Mouse (Mus musculus) bone marrow macrophage, adult 2 months (primary cell): Measurements from ENCODE around the gene Gm21981. TPM values are rescaled to one million over a fixed set of nuclear protein-coding genes. Genes with fewer than 3 reads are reported as not detected.
"Not testable (repeated sequence)": the region's sequence is repeated elsewhere in the genome, so short reads cannot be mapped to it uniquely, and the experiment has no call there.

ENCODE experiments used
- H3K27ac ChIP-seq: 2 replicates; pipeline ENCODE4 v1.5.1; 2012; ENCODE audit warnings: low read depth, low read length; ENCODE audit not compliant: insufficient read depth
- H3K4me1 ChIP-seq: 2 replicates; pipeline ENCODE4 v1.6.1; 2012; ENCODE audit warnings: low read length; ENCODE audit not compliant: control insufficient read depth, insufficient read depth
- H3K4me3 ChIP-seq: 2 replicates; pipeline ENCODE4 v1.5.1; 2012; ENCODE audit warnings: mild to moderate bottlenecking, low read length, moderate library complexity; ENCODE audit not compliant: insufficient read depth
- CTCF ChIP-seq: IDR thresholded peaks from 2 replicates; pipeline ENCODE4 v1.5.1; 2012; ENCODE audit warnings: low read depth, mild to moderate bottlenecking, low read length, moderate library complexity
- POLR2A ChIP-seq: IDR thresholded peaks from 2 replicates; pipeline ENCODE4 v1.6.1; 2012; ENCODE audit warnings: mild to moderate bottlenecking, low read depth, low read length, borderline replicate concordance
- polyA plus RNA-seq: library from polyadenylated mRNA; stranded (reverse); fragments of >200 nt; gene quantifications from 2 replicates; pipeline ENCODE4 v1.2.4, GENCODE M21; 2012; ENCODE audit not compliant: missing spikeins, insufficient read depth, insufficient read length

The Gm21981 gene
- polyA plus RNA-seq, 1 experiment = 0.58 TPM

- TF ChIP-seq POLR2A (no peak), CTCF (no peak)
- Histone ChIP-seq H3K4me3 (peak overlapping the region; percentile 45), H3K4me1 (peaks cover 17% of the 10 kb centered on the region), H3K27ac (no peak overlapping the region)
Observed at GRCm38 (mm10) chr17:47672311-47673111, 21.7 kb downstream of the Gm21981 start.

GRCm38 (mm10) chr17:47671988-47672310 is 22.3 kb downstream of the Gm21981 start:
- peak overlapping the region; percentile 45 for H3K4me3 ChIP-seq
- TF ChIP-seq CTCF = no peak
- TF ChIP-seq POLR2A = no peak
- H3K27ac ChIP-seq = no peak overlapping the region
- H3K4me1 ChIP-seq = peaks cover 13% of the 10 kb centered on the region

- Histone ChIP-seq H3K4me1 (peaks cover 21% of the 10 kb centered on the region), H3K27ac (no peak overlapping the region), H3K4me3 (no peak overlapping the region)
- no peak for TF ChIP-seq POLR2A
- no peak for TF ChIP-seq CTCF
Observed at GRCm38 (mm10) chr17:47669166-47669565, 25.1 kb downstream of the Gm21981 start.

- no peak for TF ChIP-seq CTCF
- TF ChIP-seq POLR2A = no peak
Observed at GRCm38 (mm10) chr17:47664474-47664873, 29.8 kb downstream of the Gm21981 start.

GRCm38 (mm10) chr17:47663009-47663713 is 31.1 kb downstream of the Gm21981 start:
- no peak overlapping the region for H3K4me3 ChIP-seq
- H3K4me1 ChIP-seq = peaks cover 34% of the 10 kb centered on the region
- TF ChIP-seq CTCF = no peak
- TF ChIP-seq POLR2A = no peak
- H3K27ac ChIP-seq = no peak overlapping the region

More at GRCm38 (mm10) chr17:47664474-47664873, 29.8 kb downstream of the Gm21981 start:
- Histone ChIP-seq H3K27ac (no peak overlapping the region), H3K4me1 (peaks cover 27% of the 10 kb centered on the region), H3K4me3 (no peak overlapping the region)

GRCm38 (mm10) chr17:47658741-47659243 is 35.5 kb downstream of the Gm21981 start:
- Histone ChIP-seq H3K4me3 (no peak overlapping the region), H3K4me1 (peaks cover 35% of the 10 kb centered on the region), H3K27ac (peak overlapping the region; percentile 94)
- TF ChIP-seq POLR2A = no peak
- TF ChIP-seq CTCF = no peak

- H3K4me3 ChIP-seq = no peak overlapping the region
- H3K4me1 ChIP-seq = peaks cover 40% of the 10 kb centered on the region
- peak overlapping the region; percentile 94 for H3K27ac ChIP-seq
- TF ChIP-seq CTCF (no peak), POLR2A (no peak)
Observed at GRCm38 (mm10) chr17:47657901-47658300, 36.4 kb downstream of the Gm21981 start.

- H3K27ac ChIP-seq = no peak overlapping the region
- no peak overlapping the region for H3K4me3 ChIP-seq
- peaks cover 43% of the 10 kb centered on the region for H3K4me1 ChIP-seq
- TF ChIP-seq CTCF (no peak), POLR2A (no peak)
Observed at GRCm38 (mm10) chr17:47655697-47656096, 38.6 kb downstream of the Gm21981 start.

- H3K27ac ChIP-seq, H3K4me3 ChIP-seq: not testable (repeated sequence)
- peaks cover 32% of the 10 kb centered on the region for H3K4me1 ChIP-seq
Observed at GRCm38 (mm10) chr17:47654346-47654745, 39.9 kb downstream of the Gm21981 start.

- TF ChIP-seq CTCF (no peak), POLR2A (no peak)
- Histone ChIP-seq H3K27ac (no peak overlapping the region), H3K4me1 (peaks cover 16% of the 10 kb centered on the region), H3K4me3 (no peak overlapping the region)
Observed at GRCm38 (mm10) chr17:47651953-47652352, 42.3 kb downstream of the Gm21981 start.
